Mouse (Mus musculus) MEL (cell line): ENCODE results near the gene Rpap1. TPM values are rescaled to one million over a fixed set of nuclear protein-coding genes. Genes with fewer than 3 reads are reported as not detected.

Source experiments
- DNase-seq: peaks from one replicate; pipeline ENCODE4 v3.0.0; 2011; ENCODE audit warnings: low read depth, low spot score
- H3K27ac ChIP-seq: 2 replicates; pipeline ENCODE4 v1.5.1; 2012; ENCODE audit warnings: low read depth, mild to moderate bottlenecking, control low read depth, low read length, moderate library complexity; ENCODE audit not compliant: control insufficient read depth
- H3K27me3 ChIP-seq, 2 experiments: fragments of 150-350 bp in 1 of 2; sonication (generic) in 1 of 2; 2 replicates each; pipeline ENCODE4 v1.6.1; 2012; ENCODE audit warnings: low read length in 2 of 2, mild to moderate bottlenecking in 2 of 2, improper control_type of control experiment in 1 of 2, moderate library complexity in 1 of 2; ENCODE audit not compliant: insufficient read depth in 2 of 2, control insufficient read depth in 1 of 2
- H3K36me3 ChIP-seq, 2 experiments: 2 replicates each; pipeline ENCODE4 v1.6.1; 2012 to 2014; ENCODE audit warnings: low read length in 2 of 2, improper control_type of control experiment in 1 of 2, inconsistent platforms in 1 of 2, mild to moderate bottlenecking in 1 of 2; ENCODE audit not compliant: insufficient read depth in 2 of 2, control insufficient read depth in 1 of 2
- H3K4me1 ChIP-seq, 2 experiments: fragments of 150-350 bp in 1 of 2; sonication (generic) in 1 of 2; 2 replicates each; pipeline ENCODE4 v1.6.1; 2012; ENCODE audit warnings: low read length in 2 of 2, improper control_type of control experiment in 1 of 2, mild to moderate bottlenecking in 1 of 2; ENCODE audit not compliant: insufficient read depth in 2 of 2, control insufficient read depth in 1 of 2
- H3K4me3 ChIP-seq, 2 experiments: fragments of 150-350 bp in 1 of 2; sonication (generic) in 1 of 2; 2 replicates each; pipeline ENCODE4 v1.5.1; 2012; ENCODE audit warnings: low read depth in 2 of 2, low read length in 2 of 2, mild to moderate bottlenecking in 2 of 2, moderate library complexity in 2 of 2, control low read depth in 1 of 2, improper control_type of control experiment in 1 of 2; ENCODE audit not compliant: control insufficient read depth in 1 of 2, insufficient read depth in 1 of 2
- H3K79me2 ChIP-seq: 2 replicates; pipeline ENCODE4 v1.6.1; 2012; ENCODE audit warnings: mild to moderate bottlenecking, low read length, moderate library complexity; ENCODE audit not compliant: control insufficient read depth, poor library complexity, insufficient read depth
- H3K9ac ChIP-seq: 2 replicates; pipeline ENCODE4 v1.6.1; 2012; ENCODE audit warnings: low read depth, mild to moderate bottlenecking, control low read depth, low read length, moderate library complexity; ENCODE audit not compliant: control insufficient read depth, poor library complexity, severe bottlenecking
- H3K9me3 ChIP-seq: fragments of 150-350 bp; sonication (generic); replicated peaks from 2 replicates; pipeline ENCODE4 v1.6.1; 2012; ENCODE audit warnings: mild to moderate bottlenecking, low read length, improper control_type of control experiment, moderate library complexity; ENCODE audit not compliant: insufficient read depth
- CTCF ChIP-seq, 3 experiments: IDR thresholded peaks in 2 of 3; conservative IDR thresholded peaks in 1 of 3; 2 replicates each; pipeline ENCODE4 v1.5.1; 2011 to 2012; ENCODE audit warnings: low read length in 3 of 3, low read depth in 2 of 3, mild to moderate bottlenecking in 2 of 3, improper control_type of control experiment in 1 of 3, inconsistent platforms in 1 of 3, mixed read lengths in 1 of 3, moderate library complexity in 1 of 3; ENCODE audit not compliant: control insufficient read depth in 1 of 3, insufficient read depth in 1 of 3, poor library complexity in 1 of 3, severe bottlenecking in 1 of 3
- ELF1 ChIP-seq: IDR thresholded peaks from 2 replicates; pipeline ENCODE4 v1.6.1; 2014; ENCODE audit warnings: low read depth, mild to moderate bottlenecking, inconsistent platforms, low read length, improper control_type of control experiment, moderate library complexity
- EP300 ChIP-seq, 2 experiments: IDR thresholded peaks; 2 replicates each; pipeline ENCODE4 v1.6.1; 2011; ENCODE audit warnings: improper control_type of control experiment in 2 of 2, low read length in 2 of 2, low read depth in 1 of 2, mild to moderate bottlenecking in 1 of 2
- ETS1 ChIP-seq: IDR thresholded peaks from 2 replicates; pipeline ENCODE4 v1.6.1; 2012; ENCODE audit warnings: low read depth, mild to moderate bottlenecking, inconsistent platforms, low read length, improper control_type of control experiment, moderate library complexity
- GABPA ChIP-seq: IDR thresholded peaks from 2 replicates; pipeline ENCODE4 v1.6.1; 2012; ENCODE audit warnings: low read depth, mild to moderate bottlenecking, inconsistent platforms, low read length, improper control_type of control experiment, moderate library complexity
- KAT2A ChIP-seq: conservative IDR thresholded peaks from 2 replicates; pipeline ENCODE4 v1.6.1; 2012; ENCODE audit warnings: low read depth, low read length, improper control_type of control experiment, inconsistent platforms
- MAX ChIP-seq: IDR thresholded peaks from 2 replicates; pipeline ENCODE4 v1.6.1; 2011; ENCODE audit warnings: low read length, improper control_type of control experiment
- MEF2A ChIP-seq: IDR thresholded peaks from 2 replicates; pipeline ENCODE4 v1.6.1; 2014; ENCODE audit warnings: low read depth, mild to moderate bottlenecking, inconsistent platforms, low read length, improper control_type of control experiment; ENCODE audit not compliant: poor library complexity, insufficient replicate concordance, severe bottlenecking; ENCODE audit errors: extremely low read depth
- MYB ChIP-seq: IDR thresholded peaks from 2 replicates; pipeline ENCODE4 v1.6.1; 2011; ENCODE audit warnings: mild to moderate bottlenecking, low read depth, low read length, improper control_type of control experiment
- MYC ChIP-seq: IDR thresholded peaks from 2 replicates; pipeline ENCODE4 v1.6.1; 2011; ENCODE audit warnings: low read depth, mild to moderate bottlenecking, low read length, improper control_type of control experiment, moderate library complexity
- NELFE ChIP-seq: IDR thresholded peaks from 2 replicates; pipeline ENCODE4 v1.6.1; 2011; ENCODE audit warnings: low read depth, low read length, improper control_type of control experiment
- RCOR1 ChIP-seq: IDR thresholded peaks from 2 replicates; pipeline ENCODE4 v1.6.1; 2012; ENCODE audit warnings: low read depth, mild to moderate bottlenecking, inconsistent platforms, low read length, improper control_type of control experiment
- SIN3A ChIP-seq: IDR thresholded peaks from 2 replicates; pipeline ENCODE4 v1.6.1; 2012; ENCODE audit warnings: low read length, improper control_type of control experiment, inconsistent platforms
- SMC3 ChIP-seq: IDR thresholded peaks from 2 replicates; pipeline ENCODE4 v1.6.1; 2011; ENCODE audit warnings: low read depth, low read length, improper control_type of control experiment
- TAL1 ChIP-seq: IDR thresholded peaks from 2 replicates; pipeline ENCODE4 v1.6.1; 2012; ENCODE audit warnings: mild to moderate bottlenecking, inconsistent platforms, low read length, moderate library complexity, mixed read lengths
- TBP ChIP-seq: IDR thresholded peaks from 2 replicates; pipeline ENCODE4 v1.8.0; 2011; ENCODE audit warnings: low read depth, low read length, improper control_type of control experiment
- TCF12 ChIP-seq: IDR thresholded peaks from 2 replicates; pipeline ENCODE4 v1.6.1; 2014; ENCODE audit warnings: low read depth, mild to moderate bottlenecking, inconsistent platforms, low read length, improper control_type of control experiment, moderate library complexity
- ZKSCAN1 ChIP-seq: IDR thresholded peaks from 2 replicates; pipeline ENCODE4 v1.6.1; 2012; ENCODE audit warnings: low read depth, mild to moderate bottlenecking, inconsistent platforms, low read length, improper control_type of control experiment, moderate library complexity
- polyA plus RNA-seq, 2 experiments: library from polyadenylated mRNA; stranded (reverse) in 1 of 2; unstranded in 1 of 2; fragments of >175 nt in 1 of 2; fragments of >200 nt in 1 of 2; gene quantifications; 2 replicates each; pipeline versions ENCODE4 v1.2.1 to v1.2.4; 2012; ENCODE audit warnings: low replicate concordance in 2 of 2, low read depth in 1 of 2; ENCODE audit not compliant: insufficient read length in 2 of 2, insufficient read depth in 1 of 2, missing spikeins in 1 of 2
- total RNA-seq: library from RNA; depleted of rRNA; stranded (reverse); fragments of 300-350 nt; gene quantifications from 2 replicates; pipeline ENCODE4 v1.2.3, GENCODE M21; 2012

Gene Rpap1
- total and polyA plus RNA-seq, 3 experiments = 12.9 to 26.8 TPM; not detected in 1

DNA sequence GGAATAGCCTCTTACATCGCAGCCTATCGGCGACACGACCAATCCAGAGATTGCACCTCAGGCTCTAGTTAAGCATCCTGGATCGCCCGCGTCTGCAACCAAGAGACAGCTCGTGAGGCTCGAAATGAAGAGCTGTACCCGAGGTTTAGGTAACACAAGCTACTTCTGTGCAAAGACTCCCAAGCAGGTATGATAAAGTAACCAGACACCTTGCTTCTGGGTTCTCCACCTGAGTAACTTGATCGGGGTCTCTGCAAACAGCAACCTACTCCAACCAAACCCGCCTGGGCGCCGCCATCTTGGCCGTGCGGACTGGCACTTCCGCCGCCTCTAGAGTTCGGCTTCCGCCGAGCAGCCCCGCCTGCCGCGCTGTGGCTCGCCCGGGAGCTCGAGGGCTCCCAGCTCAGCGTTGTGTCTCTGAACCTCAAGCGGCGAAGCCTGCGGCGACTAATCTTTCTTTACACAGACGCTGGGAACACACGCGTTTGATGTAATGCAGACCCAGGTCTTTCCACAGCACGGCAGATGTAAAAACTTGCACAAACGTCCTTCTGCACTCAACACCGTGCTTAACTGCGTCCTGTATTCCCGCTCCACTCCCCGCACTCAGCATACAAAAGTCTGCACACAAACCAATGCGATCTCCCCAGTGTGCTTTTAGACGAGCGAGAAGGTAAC, at the start of gene Rpap1 (continued):
- no peak for TF ChIP-seq ZKSCAN1
- TF ChIP-seq KAT2A = no peak
- peak; percentile 5; the same call in 1 of the 2 replicates for TF ChIP-seq ETS1
- TF ChIP-seq, all 39 proteins: peak for 12

DNA sequence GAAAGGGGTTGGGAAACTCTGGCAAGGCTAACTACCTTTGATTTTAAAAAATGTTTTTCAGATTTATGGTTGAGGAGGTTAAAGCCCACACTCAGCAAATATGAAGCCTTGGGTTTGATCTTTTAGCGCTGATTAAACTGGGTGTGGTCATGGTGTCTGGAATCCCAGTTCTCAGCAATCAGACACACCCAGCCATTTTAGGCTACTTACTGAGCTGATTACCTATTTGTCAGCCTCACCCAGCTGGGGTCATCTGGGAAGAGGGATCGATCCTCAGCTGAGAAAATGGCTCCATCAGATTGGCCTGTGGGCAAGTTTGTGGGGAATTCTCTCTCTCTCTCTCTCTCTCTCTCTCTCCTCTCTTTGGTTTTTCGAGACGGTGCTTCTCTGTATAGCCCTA, 46.9 kb upstream of the Rpap1 start:
- H3K9ac ChIP-seq = no peak overlapping the region
- TF ChIP-seq MAX = no peak
- TF ChIP-seq ETS1 = no peak
- no peak for TF ChIP-seq MYC
- no peak for TF ChIP-seq RCOR1
- TF ChIP-seq GABPA = no peak
- TF ChIP-seq MEF2A = no peak
- no peak overlapping the region for H3K4me3 ChIP-seq
- H3K9me3 ChIP-seq = no peaks in the 10 kb centered on the region
- H3K79me2 ChIP-seq = no peaks in the 10 kb centered on the region
- H3K27ac ChIP-seq = no peak overlapping the region
- no peaks in the 10 kb centered on the region for H3K36me3 ChIP-seq
- peaks cover 0 to 3% of the 10 kb centered on the region in 2 experiments; a peak in 3 of 4 replicates for H3K27me3 ChIP-seq
- H3K4me1 ChIP-seq = no peaks in the 10 kb centered on the region; a peak in 1 of 4 replicates
- no peak for DNase-seq

DNA sequence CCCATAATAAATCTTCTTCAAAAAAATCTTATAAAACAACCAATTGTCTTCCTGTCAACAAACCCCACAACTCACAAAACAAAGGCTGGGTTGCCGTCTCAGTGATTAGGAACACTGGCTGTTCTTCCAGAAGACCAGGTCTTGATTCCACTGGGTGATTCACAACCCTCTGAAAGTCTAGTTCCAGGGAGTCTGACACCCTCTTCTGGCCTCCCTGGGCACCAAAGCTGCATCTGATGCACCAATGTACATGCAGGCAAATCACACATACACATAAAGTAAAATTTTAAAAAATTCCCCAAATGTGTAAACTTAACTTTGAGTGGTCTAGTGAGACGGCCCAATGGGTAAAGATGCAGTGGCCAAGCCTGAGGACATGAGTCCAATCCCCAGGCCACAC, 43.2 kb upstream of the Rpap1 start:
- H3K79me2 ChIP-seq = no peaks in the 10 kb centered on the region
- no peaks in the 10 kb centered on the region; a peak in 1 of 4 replicates for H3K27me3 ChIP-seq
- no peak for TF ChIP-seq GABPA
- TF ChIP-seq MAX = no peak
- no peak; a peak in 1 of 6 replicates for TF ChIP-seq CTCF (IDR thresholded peaks at IDR 0.05 in 2 of 3, conservative IDR thresholded peaks at IDR 0.05 in 1 of 3; ENCODE audit: control insufficient read depth in 1 of 3, insufficient read depth in 1 of 3, low read depth in 2 of 3, low read length in 3 of 3, poor library complexity in 1 of 3, severe bottlenecking in 1 of 3)
- no peak for TF ChIP-seq TBP
- no peak for TF ChIP-seq TCF12
- TF ChIP-seq ELF1 = no peak
- no peak for TF ChIP-seq TAL1
- no peak for TF ChIP-seq EP300 (IDR thresholded peaks at IDR 0.05; ENCODE audit: low read depth in 1 of 2, low read length in 2 of 2)
- no peak for TF ChIP-seq MYB
- TF ChIP-seq SMC3 = no peak
- TF ChIP-seq SIN3A = no peak
- no peak for TF ChIP-seq NELFE
- TF ChIP-seq, all 39 proteins: peak for 0
- H3K4me1 ChIP-seq = no peaks in the 10 kb centered on the region
- H3K9ac ChIP-seq = no peak overlapping the region
- H3K36me3 ChIP-seq = no peaks in the 10 kb centered on the region
- DNase-seq = no peak
- no peak overlapping the region for H3K27ac ChIP-seq
- no peak overlapping the region for H3K4me3 ChIP-seq
- no peaks in the 10 kb centered on the region for H3K9me3 ChIP-seq
